In genomic region chr16:20710810-20711209, GRCm38 (mm10) we compare ENCODE assay signal across 19 mouse cellular contexts. TPM values are rescaled to one million over a fixed set of nuclear protein-coding genes. Genes with fewer than 3 reads are reported as not detected.
A peak's percentile ranks its signal among the peaks of the same experiment; 100 is the strongest.
DNase-seq lines count a peak whose midpoint lies in the region; ATAC-seq and TF ChIP-seq lines count a peak whose summit lies in the region.
"Had no signal": no experiment of that assay in that cellular context is flagged by ENCODE, and none has a peak within 500 bp of the region (broad histone marks: within the 10 kb centered on the region; RNA-seq: fewer than 3 reads in every experiment).

No protein-coding gene starts in this region.

- no peak overlapping the region for H3K4me3 ChIP-seq in cerebellum, adult 2 months (replicated peaks; ENCODE audit: insufficient read depth, low read depth, low read length)
- no peak overlapping the region for H3K4me3 ChIP-seq in layer of hippocampus, adult 2 months
- H3K4me3 ChIP-seq in ES-Bruce4 (ENCODE audit: low read depth, low read length) = no peak overlapping the region
- H3K4me3 ChIP-seq in liver, embryonic 15.5 days (replicated peaks) = no peak overlapping the region
- H3K4me3 ChIP-seq: embryonic facial prominence, embryonic 13.5 days; forebrain, embryonic 12.5 days; limb, embryonic 12.5 days; midbrain, embryonic 15.5 days; stomach, embryonic 15.5 days had no signal

- no peak for DNase-seq in cerebellum, adult 2 months
- DNase-seq in layer of hippocampus, adult 2 months (ENCODE audit: low spot score in 2 of 2) = no peak
- no peak for DNase-seq in layer of hippocampus, adult 8-10 months (ENCODE audit: low spot score in 2 of 2)
- no peak for DNase-seq in adrenal gland, postnatal 25 days
- no peak for DNase-seq in thymus, postnatal 36 days
- DNase-seq: heart, postnatal 4 days; kidney, postnatal 4 days; lung, postnatal 36 days; right cerebral cortex, postnatal 4 days; thymus, postnatal 4 days had no signal

- no peak for TF ChIP-seq EP300 in ES-Bruce4 (IDR thresholded peaks at IDR 0.05; ENCODE audit: insufficient read depth, low read depth, low read length)

- no peak overlapping the region for H3K9ac ChIP-seq in ES-Bruce4 (ENCODE audit: low read depth, poor library complexity, severe bottlenecking)
- H3K9ac ChIP-seq in liver, embryonic 15.5 days = no peak overlapping the region
- H3K9ac ChIP-seq: embryonic facial prominence, embryonic 13.5 days; forebrain, embryonic 12.5 days; limb, embryonic 12.5 days; midbrain, embryonic 15.5 days; stomach, embryonic 15.5 days had no signal

- peaks cover 23% of the 10 kb centered on the region for H3K4me1 ChIP-seq in cerebellum, adult 2 months (ENCODE audit: control insufficient read depth, insufficient read depth, low read length)
- peaks cover 5% of the 10 kb centered on the region for H3K4me1 ChIP-seq in ES-Bruce4 (ENCODE audit: control insufficient read depth, insufficient read depth, low read length)
- peaks cover 98% of the 10 kb centered on the region for H3K4me1 ChIP-seq in liver, embryonic 15.5 days (replicated peaks)

- 64% methylated on average over 4 of the region's 4 CpGs for WGBS in cerebellum, adult 2 months
- 53% methylated on average over 4 of the region's 4 CpGs for WGBS in liver, embryonic 15.5 days (ENCODE audit: insufficient replicate concordance)

- no peaks in the 10 kb centered on the region for H3K27me3 ChIP-seq in cerebellum, adult 2 months (ENCODE audit: control insufficient read depth, insufficient read depth, low read length)
- no peaks in the 10 kb centered on the region for H3K27me3 ChIP-seq in ES-Bruce4 (ENCODE audit: control insufficient read depth, insufficient read depth, low read length, poor library complexity, severe bottlenecking)
- H3K27me3 ChIP-seq in liver, embryonic 15.5 days = no peaks in the 10 kb centered on the region
- H3K27me3 ChIP-seq: embryonic facial prominence, embryonic 13.5 days; forebrain, embryonic 12.5 days; limb, embryonic 12.5 days; midbrain, embryonic 15.5 days; stomach, embryonic 15.5 days had no signal

- peak; percentile 38; the same call in 1 of the 2 replicates for TF ChIP-seq CTCF in cerebellum, adult 2 months (IDR thresholded peaks at IDR 0.05; ENCODE audit: borderline replicate concordance, insufficient read depth, low read depth, low read length)
- peak; percentile 69 for TF ChIP-seq CTCF in layer of hippocampus, adult 2 months (conservative IDR thresholded peaks at IDR 0.05)
- TF ChIP-seq CTCF in ES-Bruce4 (IDR thresholded peaks at IDR 0.05; ENCODE audit: low read depth, low read length) = peak; percentile 18

- no peak for TF ChIP-seq POLR2A in cerebellum, adult 2 months (IDR thresholded peaks at IDR 0.05; ENCODE audit: borderline replicate concordance, insufficient read depth, low read length)
- no peak for TF ChIP-seq POLR2A in ES-Bruce4 (IDR thresholded peaks at IDR 0.05; ENCODE audit: insufficient read depth, low read length)

- H3K9me3 ChIP-seq in ES-Bruce4 (replicated peaks; ENCODE audit: control insufficient read depth, insufficient read depth, low read length, poor library complexity, severe bottlenecking) = no peaks in the 10 kb centered on the region
- H3K9me3 ChIP-seq in liver, embryonic 15.5 days (replicated peaks) = no peaks in the 10 kb centered on the region
- H3K9me3 ChIP-seq: embryonic facial prominence, embryonic 13.5 days; forebrain, embryonic 12.5 days; limb, embryonic 12.5 days; midbrain, embryonic 15.5 days; stomach, embryonic 15.5 days had no signal

- H3K36me3 ChIP-seq in ES-Bruce4 (ENCODE audit: control insufficient read depth, insufficient read depth, low read length, poor library complexity, severe bottlenecking) = 0 out of 2 replicates have a peak, but pooled peaks cover 3% of the 10 kb centered on the region
- H3K36me3 ChIP-seq in liver, embryonic 15.5 days (replicated peaks) = peaks cover 67% of the 10 kb centered on the region

- H3K27ac ChIP-seq in cerebellum, adult 2 months (ENCODE audit: insufficient read depth, low read length) = no peak overlapping the region
- no peak overlapping the region for H3K27ac ChIP-seq in layer of hippocampus, adult 2 months
- no peak overlapping the region for H3K27ac ChIP-seq in ES-Bruce4 (ENCODE audit: insufficient read depth, low read length)
- peak overlapping the region; percentile 82; the same call in 1 of the 2 replicates for H3K27ac ChIP-seq in liver, embryonic 15.5 days (replicated peaks)
- H3K27ac ChIP-seq: embryonic facial prominence, embryonic 13.5 days; forebrain, embryonic 12.5 days; limb, embryonic 12.5 days; midbrain, embryonic 15.5 days; stomach, embryonic 15.5 days had no signal

- no peak for ATAC-seq in cerebellum, adult (ENCODE audit: insufficient number of reproducible peaks, low FRiP score, low TSS enrichment)
- no peak for ATAC-seq in liver, embryonic 15.5 days (ENCODE audit: insufficient read depth)
- ATAC-seq: activated CD4-positive, CD25-positive, alpha-beta regulatory T cell, adult 4 months; midbrain, embryonic 15.5 days had no signal

- H3K4me2 ChIP-seq in liver, embryonic 15.5 days = no peak overlapping the region
- H3K4me2 ChIP-seq: embryonic facial prominence, embryonic 13.5 days; forebrain, embryonic 12.5 days; limb, embryonic 12.5 days; midbrain, embryonic 15.5 days; stomach, embryonic 15.5 days had no signal

RNA-seq across cellular contexts. Expression of gene Polr2h, which starts 6.7 kb away (rescaled TPM):
- polyA plus RNA-seq in cerebellum, adult 2 months (2012; rRNA removed) = 38.6 and 41.2 TPM in 2 replicates
- total RNA-seq in layer of hippocampus, adult 2 months (2021) = 10 to 100 TPM; 26.1 TPM
- 10 to 100 TPM; 18.6 to 29.3 (median 22.7) TPM for total RNA-seq in layer of hippocampus, adult 8-10 months (2022)
- polyA plus RNA-seq in ES-Bruce4 (2011; ENCODE audit: insufficient read depth, insufficient read length, low read depth, missing spikeins) = 90.6 and 94.5 TPM in 2 replicates
- 36.4 and 39.3 TPM in 2 replicates for polyA plus RNA-seq in liver, embryonic 15.5 days (2015; fragmentation: Nextera tagmentation; extraction: Ambion mirVana)
- total RNA-seq in adrenal gland, postnatal 25 days (2021) = 49.8 and 56.3 TPM in 2 replicates

RNA-seq across cellular contexts. Expression of gene Clcn2, which starts 6.7 kb away (rescaled TPM):
- polyA plus RNA-seq in cerebellum, adult 2 months (2012; rRNA removed) = 94.4 and 97.2 TPM in 2 replicates
- 10 to 100 TPM; 74.2 to 79.5 TPM for total RNA-seq in layer of hippocampus, adult 2 months (2021)
- total RNA-seq in layer of hippocampus, adult 8-10 months (2022) = 100 to 1,000 TPM in 1 of 4 experiments, 10 to 100 TPM in 3; 83.1 to 103 (median 87.5) TPM
- polyA plus RNA-seq in ES-Bruce4 (2011; ENCODE audit: insufficient read depth, insufficient read length, low read depth, missing spikeins) = 8.8 and 10.2 TPM in 2 replicates
- polyA plus RNA-seq in liver, embryonic 15.5 days (2015; fragmentation: Nextera tagmentation; extraction: Ambion mirVana) = 9.5 and 13.7 TPM in 2 replicates
- total RNA-seq in adrenal gland, postnatal 25 days (2021) = 45.9 and 74.4 TPM in 2 replicates

RNA-seq across cellular contexts. Expression of gene Fam131a, which starts 17.8 kb away (rescaled TPM):
- 123 and 137 TPM in 2 replicates for polyA plus RNA-seq in cerebellum, adult 2 months (2012; rRNA removed)
- total RNA-seq in layer of hippocampus, adult 2 months (2021) = 100 to 1,000 TPM; 450 to 457 TPM
- total RNA-seq in layer of hippocampus, adult 8-10 months (2022) = 100 to 1,000 TPM; 395 to 431 (median 412) TPM
- 5.9 and 7.1 TPM in 2 replicates for polyA plus RNA-seq in ES-Bruce4 (2011; ENCODE audit: insufficient read depth, insufficient read length, low read depth, missing spikeins)
- 1.3 and 1.8 TPM in 2 replicates for polyA plus RNA-seq in liver, embryonic 15.5 days (2015; fragmentation: Nextera tagmentation; extraction: Ambion mirVana)
- total RNA-seq in adrenal gland, postnatal 25 days (2021) = 14.8 and 17.6 TPM in 2 replicates

RNA-seq across cellular contexts. Expression of gene Chrd, which starts 22.1 kb away (rescaled TPM):
- 60.1 and 71.4 TPM in 2 replicates for polyA plus RNA-seq in cerebellum, adult 2 months (2012; rRNA removed)
- 10 to 100 TPM; 87.0 to 90.7 TPM for total RNA-seq in layer of hippocampus, adult 2 months (2021)
- 100 to 1,000 TPM in 2 of 4 experiments, 10 to 100 TPM in 2; 77.0 to 106 (median 95.3) TPM for total RNA-seq in layer of hippocampus, adult 8-10 months (2022)
- polyA plus RNA-seq in ES-Bruce4 (2011; ENCODE audit: insufficient read depth, insufficient read length, low read depth, missing spikeins) = 1.1 and 1.2 TPM in 2 replicates
- 0.37 and 0.47 TPM in 2 replicates for polyA plus RNA-seq in liver, embryonic 15.5 days (2015; fragmentation: Nextera tagmentation; extraction: Ambion mirVana)
- 8.1 and 13.5 TPM in 2 replicates for total RNA-seq in adrenal gland, postnatal 25 days (2021)
- polyA plus RNA-seq: activated CD4-positive, CD25-positive, alpha-beta regulatory T cell, adult 4 months had no signal

RNA-seq across cellular contexts. Expression of gene Thpo, which starts 23.5 kb away (rescaled TPM):
- polyA plus RNA-seq in cerebellum, adult 2 months (2012; rRNA removed) = 15.8 and 19.6 TPM in 2 replicates
- total RNA-seq in layer of hippocampus, adult 2 months (2021) = 10 to 100 TPM; 12.5 to 16.2 TPM
- total RNA-seq in layer of hippocampus, adult 8-10 months (2022) = 10 to 100 TPM in 3 of 4 experiments, 1 to 10 TPM in 1; 9.9 to 15.1 (median 13.2) TPM
- polyA plus RNA-seq in ES-Bruce4 (2011; ENCODE audit: insufficient read depth, insufficient read length, low read depth, missing spikeins) = 4.6 and 4.7 TPM in 2 replicates
- polyA plus RNA-seq in liver, embryonic 15.5 days (2015; fragmentation: Nextera tagmentation; extraction: Ambion mirVana) = 5.0 and 5.6 TPM in 2 replicates
- 1.6 and 3.2 TPM in 2 replicates for total RNA-seq in adrenal gland, postnatal 25 days (2021)

Comparison
In these comparisons a context has a peak if more than half of its experiments do, and no peak if none do; other contexts are left out.
1. CTCF ChIP-seq: peak in every context shown above with its lines; median percentile 69 in layer of hippocampus, adult 2 months; 38 in cerebellum, adult 2 months; 18 in ES-Bruce4.
2. RNA of gene Fam131a, which starts 17.8 kb away (total RNA-seq): 450 to 457 TPM in layer of hippocampus, adult 2 months and 395 to 431 TPM in layer of hippocampus, adult 8-10 months; 14.8 to 17.6 TPM in adrenal gland, postnatal 25 days; every median in the first group is over 10 times any median in the second.